Mouse (Mus musculus) midbrain, embryonic 15.5 days (tissue): Measurements from ENCODE around the gene Ttc21b. TPM values are rescaled to one million over a fixed set of nuclear protein-coding genes. Genes with fewer than 3 reads are reported as not detected.
A peak's percentile ranks its signal among the peaks of the same experiment; 100 is the strongest.

Experiments
- ATAC-seq: fragments of 200-750 bp; cut with Nextera tagmentation; replicated peaks from 2 replicates; pipeline ENCODE4 v1.8.0; 2017; ENCODE audit warnings: moderate TSS enrichment
- H3K27ac ChIP-seq: fragments of 300-500 bp; sonication (generic); 2 replicates; pipeline ENCODE4 v1.5.1; 2015; ENCODE audit warnings: mild to moderate bottlenecking, inconsistent platforms
- H3K27me3 ChIP-seq: fragments of 300-500 bp; sonication (generic); replicated peaks from 2 replicates; pipeline ENCODE4 v1.6.1; 2015; ENCODE audit warnings: inconsistent platforms
- H3K36me3 ChIP-seq: fragments of 300-500 bp; sonication (generic); replicated peaks from 2 replicates; pipeline ENCODE4 v1.6.1; 2015; ENCODE audit warnings: inconsistent platforms
- H3K4me1 ChIP-seq: fragments of 300-500 bp; sonication (generic); 2 replicates; pipeline ENCODE4 v1.6.1; 2015; ENCODE audit warnings: inconsistent platforms
- H3K4me2 ChIP-seq: fragments of 300-500 bp; sonication (generic); 2 replicates; pipeline ENCODE4 v1.6.1; 2015; ENCODE audit warnings: inconsistent platforms, mild to moderate bottlenecking, moderate library complexity
- H3K4me3 ChIP-seq: fragments of 300-500 bp; sonication (generic); 2 replicates; pipeline ENCODE4 v1.5.1; 2015; ENCODE audit warnings: mild to moderate bottlenecking, inconsistent platforms
- H3K9ac ChIP-seq: fragments of 300-500 bp; sonication (generic); 2 replicates; pipeline ENCODE4 v1.6.1; 2015; ENCODE audit warnings: mild to moderate bottlenecking, inconsistent platforms
- H3K9me3 ChIP-seq: fragments of 300-500 bp; sonication (generic); 2 replicates; pipeline ENCODE4 v1.6.1; 2016; ENCODE audit warnings: inconsistent platforms
- WGBS: fragments of 180-500 bp; shearing (Covaris S2); methylation state at CpG from one replicate; pipeline ENCODE4 v1.1.7; 2015; ENCODE audit warnings: mixed read lengths; 5-methylcytosine and 5-hydroxymethylcytosine counted together
- polyA plus RNA-seq: library from polyadenylated mRNA; unstranded; fragments of >200 nt; fragmentation: Nextera tagmentation; extraction: Ambion mirVana; gene quantifications from 2 replicates; pipeline ENCODE4 v1.2.1, GENCODE M21; 2015

Gene Ttc21b
- polyA plus RNA-seq: 11.1 and 12.8 TPM in 2 replicates

GRCm38 (mm10) chr2:66256220-66257131 is at the start of gene Ttc21b:
Gene Ttc21b (minus strand): TSS chr2:66256617.
- Histone ChIP-seq H3K4me2 (peak within 1 kb of the TSS; percentile 63), H3K9ac (peak within 1 kb of the TSS; percentile 88), H3K4me3 (peak within 1 kb of the TSS; percentile 98), H3K27ac (peak within 1 kb of the TSS; percentile 88), H3K27me3 (no peaks in the 10 kb centered on the region), H3K4me1 (peaks cover 17% of the 10 kb centered on the region), H3K36me3 (peaks cover 7% of the 10 kb centered on the region; the same call in 1 of the 2 replicates), H3K9me3 (no peaks in the 10 kb centered on the region)
- ATAC-seq: peak; percentile 99
- WGBS: under 1% methylated on average over 56 of the region's 56 CpGs

- Histone ChIP-seq H3K9me3 (no peaks in the 10 kb centered on the region), H3K4me3 (no peak overlapping the region), H3K36me3 (peaks cover 8% of the 10 kb centered on the region; the same call in 1 of the 2 replicates), H3K4me1 (no peaks in the 10 kb centered on the region), H3K4me2 (no peak overlapping the region), H3K9ac (no peak overlapping the region), H3K27ac (no peak overlapping the region), H3K27me3 (no peaks in the 10 kb centered on the region)
- WGBS: 88% methylated on average over 3 of the region's 3 CpGs
- no peak for ATAC-seq
These were observed 16.1 kb upstream of the Ttc21b start for GRCm38 (mm10) chr2:66272551-66272950.

GRCm38 (mm10) chr2:66244013-66244412 is 12.4 kb downstream of the Ttc21b start:
- Histone ChIP-seq H3K27me3 (no peaks in the 10 kb centered on the region), H3K36me3 (peaks cover 18% of the 10 kb centered on the region), H3K9ac (no peak overlapping the region), H3K4me3 (no peak overlapping the region), H3K9me3 (no peaks in the 10 kb centered on the region), H3K4me2 (no peak overlapping the region), H3K4me1 (no peaks in the 10 kb centered on the region), H3K27ac (no peak overlapping the region)
- WGBS: 77% methylated on average over 1 of the region's 1 CpGs
- no peak for ATAC-seq

GRCm38 (mm10) chr2:66240334-66240733 is 16.1 kb downstream of the Ttc21b start:
- Histone ChIP-seq H3K27me3 (no peaks in the 10 kb centered on the region), H3K36me3 (peaks cover 7% of the 10 kb centered on the region; the same call in 1 of the 2 replicates), H3K9ac (no peak overlapping the region), H3K4me2 (no peak overlapping the region), H3K27ac (no peak overlapping the region), H3K9me3 (no peaks in the 10 kb centered on the region), H3K4me1 (no peaks in the 10 kb centered on the region), H3K4me3 (no peak overlapping the region)
- no peak for ATAC-seq
- WGBS: 96% methylated on average over 1 of the region's 1 CpGs

GRCm38 (mm10) chr2:66238886-66239285 is 17.5 kb downstream of the Ttc21b start:
- H3K27ac ChIP-seq: no peak overlapping the region
- peaks cover 7% of the 10 kb centered on the region; the same call in 1 of the 2 replicates for H3K36me3 ChIP-seq
- no peak for ATAC-seq
- no peak overlapping the region for H3K4me2 ChIP-seq
- no peaks in the 10 kb centered on the region for H3K9me3 ChIP-seq
- WGBS: 91% methylated on average over 5 of the region's 5 CpGs
- H3K9ac ChIP-seq: no peak overlapping the region
- no peak overlapping the region for H3K4me3 ChIP-seq
- H3K27me3 ChIP-seq: no peaks in the 10 kb centered on the region
- no peaks in the 10 kb centered on the region for H3K4me1 ChIP-seq

- no peaks in the 10 kb centered on the region for H3K4me1 ChIP-seq
- 96% methylated on average over 7 of the region's 7 CpGs for WGBS
- no peak for ATAC-seq
- H3K27ac ChIP-seq: no peak overlapping the region
- no peak overlapping the region for H3K9ac ChIP-seq
- H3K4me2 ChIP-seq: no peak overlapping the region
- H3K4me3 ChIP-seq: no peak overlapping the region
- H3K36me3 ChIP-seq: peaks cover 9% of the 10 kb centered on the region; the same call in 1 of the 2 replicates
- H3K9me3 ChIP-seq: no peaks in the 10 kb centered on the region
- no peaks in the 10 kb centered on the region for H3K27me3 ChIP-seq
These were observed 35.5 kb downstream of the Ttc21b start for GRCm38 (mm10) chr2:66220954-66221353.

- Histone ChIP-seq H3K4me3 (no peak overlapping the region), H3K9me3 (no peaks in the 10 kb centered on the region), H3K36me3 (peaks cover 25% of the 10 kb centered on the region; the same call in 1 of the 2 replicates), H3K4me2 (no peak overlapping the region), H3K27ac (no peak overlapping the region), H3K9ac (no peak overlapping the region), H3K27me3 (no peaks in the 10 kb centered on the region), H3K4me1 (no peaks in the 10 kb centered on the region)
- 88% methylated on average over 10 of the region's 10 CpGs for WGBS
- no peak for ATAC-seq
These were observed 46.5 kb downstream of the Ttc21b start for GRCm38 (mm10) chr2:66209875-66210274.

GRCm38 (mm10) chr2:66209353-66209752 is 47.1 kb downstream of the Ttc21b start:
- Histone ChIP-seq H3K4me1 (no peaks in the 10 kb centered on the region), H3K27ac (no peak overlapping the region), H3K9ac (no peak overlapping the region), H3K27me3 (no peaks in the 10 kb centered on the region), H3K4me3 (no peak overlapping the region), H3K36me3 (peaks cover 25% of the 10 kb centered on the region; the same call in 1 of the 2 replicates), H3K9me3 (no peaks in the 10 kb centered on the region), H3K4me2 (no peak overlapping the region)
- 94% methylated on average over 13 of the region's 13 CpGs for WGBS
- ATAC-seq: no peak

- Histone ChIP-seq H3K4me3 (no peak overlapping the region), H3K4me2 (no peak overlapping the region), H3K9me3 (no peaks in the 10 kb centered on the region), H3K9ac (no peak overlapping the region), H3K4me1 (no peaks in the 10 kb centered on the region), H3K36me3 (peaks cover 25% of the 10 kb centered on the region; the same call in 1 of the 2 replicates), H3K27ac (no peak overlapping the region), H3K27me3 (no peaks in the 10 kb centered on the region)
- no peak for ATAC-seq
- 99% methylated on average over 2 of the region's 2 CpGs for whole genome bisulfite sequencing
These were observed 49.6 kb downstream of the Ttc21b start for GRCm38 (mm10) chr2:66206796-66207195.

- H3K27ac ChIP-seq: no peak overlapping the region
- H3K4me1 ChIP-seq: no peaks in the 10 kb centered on the region
- no peak overlapping the region for H3K9ac ChIP-seq
- 96% methylated on average over 2 of the region's 2 CpGs for WGBS
- H3K27me3 ChIP-seq: no peaks in the 10 kb centered on the region
- no peaks in the 10 kb centered on the region for H3K9me3 ChIP-seq
- H3K4me3 ChIP-seq: no peak overlapping the region
- ATAC-seq: no peak
- no peak overlapping the region for H3K4me2 ChIP-seq
- H3K36me3 ChIP-seq: peaks cover 17% of the 10 kb centered on the region; the same call in 1 of the 2 replicates
These were observed 52.2 kb downstream of the Ttc21b start for GRCm38 (mm10) chr2:66204218-66204617.

GRCm38 (mm10) chr2:66200195-66200594 is 56.2 kb downstream of the Ttc21b start:
- Histone ChIP-seq H3K36me3 (peaks cover 9% of the 10 kb centered on the region; the same call in 1 of the 2 replicates), H3K9me3 (no peaks in the 10 kb centered on the region), H3K27me3 (no peaks in the 10 kb centered on the region), H3K9ac (no peak overlapping the region), H3K4me3 (no peak overlapping the region), H3K4me1 (no peaks in the 10 kb centered on the region), H3K4me2 (no peak overlapping the region), H3K27ac (no peak overlapping the region)
- ATAC-seq: no peak
- 66% methylated on average over 3 of the region's 3 CpGs for WGBS

GRCm38 (mm10) chr2:66191691-66192100 is 64.7 kb downstream of the Ttc21b start:
- Histone ChIP-seq H3K27ac (no peak overlapping the region), H3K9me3 (no peaks in the 10 kb centered on the region), H3K36me3 (peaks cover 10% of the 10 kb centered on the region; the same call in 1 of the 2 replicates), H3K4me1 (no peaks in the 10 kb centered on the region), H3K27me3 (no peaks in the 10 kb centered on the region), H3K9ac (no peak overlapping the region), H3K4me3 (no peak overlapping the region), H3K4me2 (no peak overlapping the region)
- no peak for ATAC-seq
- WGBS: 91% methylated on average over 13 of the region's 13 CpGs
